Mouse (Mus musculus) liver, adult 2 months (tissue): Measurements from ENCODE around the gene Glrp1.

Source experiments
- CTCF ChIP-seq: fragments of 200-500 bp; IDR thresholded peaks from 2 replicates; pipeline ENCODE4 v1.5.1; 2011; ENCODE audit warnings: low read depth, low read length, control low read depth
- POLR2A ChIP-seq: fragments of 200-500 bp; IDR thresholded peaks from 2 replicates; pipeline ENCODE4 v1.6.1; 2011; ENCODE audit warnings: low read length, control low read depth; ENCODE audit not compliant: insufficient read depth; ENCODE audit errors: extremely low read depth

DNA sequence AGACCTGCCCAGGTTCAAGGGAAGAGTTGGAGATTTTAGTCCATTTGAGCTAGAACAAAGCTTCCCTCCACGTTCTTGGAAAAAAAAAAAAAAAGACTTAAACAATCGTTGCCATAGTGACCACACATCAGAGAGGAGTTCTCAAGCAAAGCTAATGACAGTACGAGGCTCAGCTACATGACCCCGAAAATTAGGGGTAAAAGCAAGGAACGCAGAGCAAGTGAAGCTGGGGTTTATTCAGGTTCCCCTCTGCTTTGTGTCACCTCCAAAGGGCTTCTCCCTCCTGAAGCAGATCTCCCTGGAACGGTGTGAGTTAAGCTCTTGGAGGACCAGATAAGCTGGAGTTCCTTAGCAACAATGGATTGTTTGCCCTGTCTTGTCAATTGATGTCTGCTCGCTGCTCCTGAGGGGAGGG lies 5.3 kb downstream of the Glrp1 start:
- TF ChIP-seq CTCF (no peak), POLR2A (no peak)
